Mouse (Mus musculus) gastrocnemius, adult 8-10 months (tissue): Measurements from ENCODE around the gene Cdk19. TPM values are rescaled to one million over a fixed set of nuclear protein-coding genes. Genes with fewer than 3 reads are reported as not detected.

Source experiments
- DNase-seq, 2 experiments: peaks; one replicate each; pipeline ENCODE4 v3.0.0; 2022; ENCODE audit warnings: low spot score in 2 of 2
- total RNA-seq, 4 experiments: library from RNA; stranded (reverse); gene quantifications; 2 replicates each; pipeline ENCODE4 v1.2.4; 2022

Gene Cdk19
- total RNA-seq, 4 experiments from 2014 or later: 6.8 to 35.5 (median 20.0) TPM

DNA sequence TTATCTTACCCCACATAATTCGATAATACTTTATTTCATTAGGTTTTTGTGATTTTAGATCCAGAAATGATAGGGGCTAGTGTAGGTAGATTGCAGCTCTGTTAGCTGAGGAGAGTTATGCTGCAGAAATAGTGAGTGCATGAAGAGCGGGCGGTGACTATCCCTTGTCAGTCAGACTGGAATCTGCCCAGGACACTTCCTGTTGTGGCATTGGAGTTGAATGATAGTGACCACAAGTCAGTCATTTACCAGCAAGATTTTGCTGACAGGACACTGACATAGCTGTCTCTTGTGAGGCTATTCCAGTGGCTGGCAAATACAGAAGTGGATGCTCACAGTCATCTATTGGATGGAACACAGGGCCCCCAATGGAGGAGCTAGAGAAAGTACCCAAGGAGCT lies 97.8 kb downstream of the Cdk19 start:
- no peak for DNase-seq

DNA sequence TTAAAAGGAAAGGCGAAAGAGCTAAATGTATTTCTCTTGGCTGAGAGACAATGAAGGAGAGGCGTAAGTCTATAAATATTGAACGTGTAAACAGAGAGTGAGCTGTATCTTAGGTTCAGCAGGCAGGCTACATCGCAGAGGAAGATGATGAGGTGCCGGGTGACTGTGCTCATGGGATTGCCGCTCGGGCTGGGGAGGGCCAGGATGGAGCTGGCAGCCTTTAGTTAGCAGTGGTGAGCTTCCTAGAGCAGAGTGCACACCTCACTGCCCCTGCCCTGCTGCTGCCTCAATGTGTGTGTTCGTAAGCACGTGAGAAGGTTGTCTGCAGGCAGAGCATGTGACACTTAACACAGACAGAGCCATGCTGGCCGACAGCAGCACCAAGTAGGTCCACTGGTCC lies 101.4 kb downstream of the Cdk19 start:
- no peak for DNase-seq

DNA sequence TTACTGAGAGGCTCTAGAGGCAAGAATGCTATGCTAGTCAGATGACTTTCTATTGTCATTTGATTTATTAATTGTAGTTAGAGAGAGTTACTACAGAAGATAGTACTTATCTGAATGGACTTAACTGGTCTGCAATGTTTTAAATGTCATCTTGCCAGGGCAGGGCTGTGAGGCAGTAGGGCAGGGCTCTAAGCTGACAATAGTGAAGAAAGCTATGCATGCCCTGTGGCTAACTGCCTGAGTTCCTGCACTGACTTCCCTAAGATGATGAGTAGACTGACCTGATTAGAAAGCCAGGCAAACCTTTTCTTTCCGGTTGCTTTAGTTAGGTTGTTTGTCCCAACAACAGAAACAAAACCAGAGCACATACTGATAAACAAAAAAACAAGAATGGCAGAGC lies 102.7 kb downstream of the Cdk19 start:
- no peak for DNase-seq

DNA sequence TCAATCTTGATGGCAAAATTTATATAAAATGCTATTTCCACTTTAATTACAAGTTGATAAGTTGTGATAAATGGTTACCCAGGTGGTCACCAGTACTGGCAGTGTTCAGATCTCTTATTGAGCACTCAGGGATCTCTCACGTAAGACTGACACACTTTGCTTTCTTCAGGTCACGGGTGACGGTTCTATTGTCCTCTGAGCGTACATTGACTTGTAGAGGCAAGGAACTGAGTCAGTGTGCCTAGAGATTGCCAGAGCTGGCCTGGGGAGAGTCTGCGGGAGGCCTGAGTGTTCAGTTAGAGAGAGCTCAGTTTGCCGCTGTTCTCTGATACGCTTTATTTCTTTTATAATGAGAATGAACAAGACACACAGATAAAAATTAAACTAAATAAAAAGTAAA lies 104.0 kb downstream of the Cdk19 start:
- no peak for DNase-seq

DNA sequence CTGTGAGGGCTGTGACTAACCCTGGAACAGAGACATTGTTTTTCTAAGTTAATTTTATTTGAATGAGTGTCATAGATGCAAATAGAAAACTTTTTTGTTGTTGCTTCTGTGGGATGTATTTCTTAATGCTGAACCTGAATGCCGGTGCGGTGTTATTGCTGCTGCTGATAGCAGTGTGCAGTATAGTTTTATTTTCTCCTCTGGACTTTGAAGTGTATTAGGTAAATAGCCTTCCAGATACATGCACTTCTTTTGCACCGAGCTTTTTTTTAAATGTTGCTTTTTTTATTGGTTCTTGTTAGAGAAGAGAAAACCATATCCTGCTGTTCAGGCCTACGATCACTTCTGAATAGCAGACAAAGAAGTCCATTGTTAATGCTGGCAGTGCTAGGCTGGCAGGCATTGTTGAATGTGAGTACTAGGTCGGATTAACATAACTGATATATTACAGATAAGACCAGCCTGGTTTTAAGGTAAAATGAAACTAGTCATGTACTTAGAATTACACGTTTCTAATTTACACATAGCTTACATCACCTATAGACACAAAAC lies 104.5 kb downstream of the Cdk19 start:
- no peak for DNase-seq

DNA sequence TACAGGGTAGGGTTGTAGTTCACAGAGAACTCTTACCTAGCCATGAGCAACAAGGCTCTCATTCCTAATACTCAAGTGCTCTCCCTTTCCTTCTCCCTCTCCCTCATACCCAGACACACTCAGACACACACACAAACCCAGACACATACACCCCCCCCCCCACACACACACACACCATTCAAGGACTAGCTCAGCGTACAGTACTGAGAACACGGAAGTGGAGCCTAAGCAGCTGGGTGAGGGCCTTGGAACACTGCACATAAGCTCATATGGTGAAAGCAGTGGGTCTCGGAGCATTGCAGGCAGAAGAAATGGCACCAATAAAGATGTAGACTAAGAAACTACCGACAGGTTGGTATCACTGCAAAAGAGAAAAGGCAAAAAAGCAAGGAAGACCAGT lies 105.2 kb downstream of the Cdk19 start:
- no peak for DNase-seq

DNA sequence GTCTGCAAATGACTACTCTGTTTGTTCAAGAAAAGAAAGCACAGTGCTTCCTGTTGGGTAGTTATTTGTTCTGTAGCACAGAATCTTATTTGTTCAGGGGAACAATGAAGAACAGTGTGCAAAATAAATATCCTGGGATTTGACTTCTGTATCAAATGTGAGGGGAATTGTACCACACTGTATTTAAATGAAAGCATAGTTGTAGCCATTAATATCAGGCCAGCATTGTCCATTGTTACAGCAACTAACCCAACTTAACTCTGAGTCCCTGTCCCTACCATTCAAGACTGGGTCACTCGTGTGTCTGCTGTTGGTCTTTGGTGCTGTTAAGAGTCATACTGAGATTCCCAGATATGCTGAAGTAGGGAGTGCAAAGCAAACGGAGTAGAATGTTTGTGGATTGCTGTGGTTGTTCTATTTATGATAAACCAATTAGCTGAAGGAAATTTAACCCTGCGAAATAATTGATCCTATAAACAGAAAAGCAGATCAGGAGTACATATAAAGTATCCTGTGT lies 106.8 kb downstream of the Cdk19 start:
- no peak for DNase-seq

DNA sequence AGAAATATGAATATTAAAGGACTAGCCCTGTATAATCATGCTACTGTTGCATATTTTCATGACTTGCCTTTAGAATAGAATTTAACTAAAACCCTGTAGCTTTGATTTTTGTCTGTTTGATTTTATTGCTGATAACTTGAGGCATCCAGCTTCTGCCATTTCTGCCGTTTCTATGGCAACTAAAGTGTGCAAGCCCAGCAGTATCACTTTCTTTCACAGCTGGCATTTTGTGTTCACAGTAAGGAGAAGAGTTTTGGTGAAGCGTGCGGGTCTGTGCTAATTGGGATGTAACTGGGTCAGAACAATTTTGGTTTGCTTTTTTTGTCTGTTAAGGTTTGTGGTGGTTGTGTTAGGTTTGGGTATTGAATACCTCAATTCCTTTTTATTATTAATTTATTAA lies 107.3 kb downstream of the Cdk19 start:
- no peak for DNase-seq

DNA sequence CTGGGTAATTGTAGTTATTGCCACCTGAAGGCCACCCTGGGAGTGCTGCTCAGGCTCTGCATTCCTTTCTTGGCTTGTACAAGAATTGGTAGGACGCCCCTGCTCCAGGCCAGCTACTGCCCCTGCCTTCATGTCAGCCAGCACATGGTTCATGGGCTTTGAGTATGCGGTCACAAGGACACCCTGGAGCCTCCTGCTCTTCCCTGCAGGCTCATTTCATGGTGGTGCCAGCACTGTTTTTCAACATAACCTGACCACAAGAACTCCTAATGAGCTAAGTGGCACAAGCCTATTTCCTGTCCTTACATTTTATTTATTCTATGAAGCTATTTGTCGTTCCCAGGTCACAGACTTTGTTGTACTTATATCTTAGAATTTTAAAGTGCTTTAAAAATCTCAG lies 107.9 kb downstream of the Cdk19 start:
- no peak for DNase-seq

DNA sequence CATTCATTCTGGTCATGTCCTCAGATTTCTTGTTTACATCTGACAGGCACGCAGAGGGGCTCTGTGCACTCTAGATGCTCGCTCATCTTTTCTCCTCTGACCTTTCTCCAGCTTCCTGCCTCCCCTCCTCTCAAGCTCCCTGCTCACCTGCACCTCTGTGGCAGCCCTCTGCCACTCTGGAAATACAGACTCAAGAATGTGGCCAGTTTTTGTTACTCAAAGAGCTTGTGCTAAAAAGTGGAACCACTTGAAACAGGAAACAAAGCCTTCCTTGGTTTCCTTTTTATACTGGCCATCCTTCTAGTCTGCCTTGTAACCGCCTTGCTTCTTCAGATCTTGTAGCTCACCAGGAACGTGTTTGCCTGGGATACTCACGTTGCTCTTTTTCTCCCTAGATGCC lies 108.6 kb downstream of the Cdk19 start:
- no peak for DNase-seq

DNA sequence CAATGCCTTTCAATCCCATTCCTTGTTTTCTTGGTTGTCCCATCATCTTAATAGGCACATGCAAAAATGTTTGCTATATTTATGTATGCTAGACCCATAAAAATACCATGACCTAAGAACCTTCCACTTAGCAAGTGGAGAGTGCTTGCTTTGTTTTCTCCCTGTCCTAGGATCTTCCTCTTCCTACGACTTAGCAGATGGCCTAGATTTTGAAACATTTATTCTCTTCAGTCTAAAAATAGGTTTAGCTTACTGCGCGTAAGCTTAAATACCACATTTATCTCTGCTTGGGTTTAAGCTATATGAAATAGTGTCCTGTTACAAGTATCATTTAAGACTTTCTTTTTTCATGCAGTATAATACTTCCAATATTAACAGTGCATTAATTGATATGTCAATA lies 109.1 kb downstream of the Cdk19 start:
- no peak for DNase-seq

DNA sequence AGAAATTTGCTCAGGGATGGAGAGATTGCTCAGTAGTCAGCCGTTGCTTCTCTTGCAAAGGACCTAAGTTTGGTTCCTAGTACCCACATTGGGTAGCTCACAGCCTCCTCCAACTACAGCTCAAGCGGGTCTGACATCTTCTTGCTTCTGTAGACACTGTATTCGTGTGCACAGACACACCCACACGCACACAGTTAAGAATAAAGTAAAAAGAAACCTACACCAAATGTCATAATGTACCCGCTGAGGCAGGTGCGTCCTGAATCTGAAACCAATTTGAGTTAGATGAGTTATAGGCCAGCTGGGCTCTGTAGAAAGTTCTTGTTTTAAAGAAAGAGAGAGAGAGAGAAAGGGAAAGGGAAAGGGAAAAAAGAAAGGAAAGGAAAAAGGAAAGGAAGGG lies 110.2 kb downstream of the Cdk19 start:
- no peak for DNase-seq

DNA sequence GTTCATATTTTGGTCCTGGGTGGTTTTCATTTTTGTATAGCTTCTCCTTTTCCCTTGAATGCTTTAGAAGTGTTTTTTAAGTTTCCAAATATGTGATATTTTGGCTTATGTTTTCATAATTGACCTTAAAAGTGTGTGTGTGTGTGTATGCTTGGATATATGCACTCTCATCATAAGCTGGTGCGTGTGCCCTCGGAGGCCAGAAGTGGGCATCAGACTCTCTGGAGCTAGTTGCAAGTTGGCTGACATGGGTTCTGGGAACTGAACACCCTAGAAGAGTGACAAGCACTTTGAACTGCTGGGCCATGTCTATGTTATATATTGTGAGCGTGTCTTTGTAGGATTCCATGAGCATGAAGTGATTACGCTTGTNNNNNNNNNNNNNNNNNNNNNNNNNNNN lies 110.8 kb downstream of the Cdk19 start:
- DNase-seq: no peak

DNA sequence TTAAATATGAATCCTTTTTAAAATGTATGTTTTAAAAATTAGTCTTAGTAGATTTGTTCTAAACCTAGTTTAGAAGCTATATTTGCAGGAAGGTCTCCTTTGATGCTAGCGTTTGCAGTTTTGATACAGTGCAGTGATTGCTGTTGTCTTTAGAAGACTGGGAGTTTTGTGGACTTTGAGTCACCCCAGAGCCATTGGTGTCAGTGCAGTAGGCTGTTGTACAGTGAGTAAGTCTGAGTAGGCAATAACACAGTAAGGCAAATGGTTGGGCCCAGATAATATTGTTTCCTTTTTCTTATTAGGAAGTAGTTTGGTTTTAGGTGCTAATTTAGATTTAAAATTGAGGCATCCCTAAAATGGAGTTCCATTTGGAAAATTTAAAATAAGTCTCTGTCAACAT lies 117.8 kb downstream of the Cdk19 start:
- DNase-seq: no peak

DNA sequence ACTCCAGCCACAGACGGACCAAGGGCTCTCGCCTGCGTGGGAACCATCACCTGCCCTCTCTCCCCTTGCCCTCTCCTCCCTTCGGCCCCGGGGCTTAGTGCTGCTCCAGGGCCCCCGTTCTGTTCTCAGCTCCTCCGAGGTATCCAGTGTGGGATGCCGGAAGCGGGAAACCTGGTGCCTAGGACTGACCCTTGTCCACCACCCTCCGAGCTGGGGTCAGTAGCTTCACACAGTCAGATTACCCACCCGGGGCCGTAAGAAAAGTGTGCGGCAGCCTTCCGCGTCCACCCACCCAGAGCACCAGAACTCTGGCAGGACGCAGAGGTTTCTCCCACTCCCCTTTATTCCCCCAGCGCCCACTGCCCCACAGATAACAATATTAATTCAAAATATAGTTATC lies 119.8 kb downstream of the Cdk19 start:
- DNase-seq: no peak

DNA sequence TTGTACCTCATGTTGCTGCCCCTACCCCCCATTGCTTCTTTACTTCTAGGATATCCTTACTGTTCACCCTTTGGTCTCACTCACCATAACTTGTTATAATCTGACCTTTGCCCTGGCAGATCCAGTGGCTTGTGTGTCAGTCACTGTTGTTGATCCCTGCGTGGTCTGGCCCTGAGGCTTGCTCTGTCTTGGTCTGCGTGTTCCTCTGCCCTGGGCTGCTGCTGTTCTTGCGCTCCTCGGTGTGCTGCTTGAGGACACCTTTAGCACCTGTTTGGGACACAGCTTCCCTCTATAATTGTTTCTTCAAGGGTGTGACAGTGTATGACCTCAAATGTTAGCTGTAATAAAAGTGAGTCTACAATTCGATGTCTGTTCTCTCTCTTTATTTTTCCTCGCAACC lies 122.0 kb downstream of the Cdk19 start:
- DNase-seq: no peak

DNA sequence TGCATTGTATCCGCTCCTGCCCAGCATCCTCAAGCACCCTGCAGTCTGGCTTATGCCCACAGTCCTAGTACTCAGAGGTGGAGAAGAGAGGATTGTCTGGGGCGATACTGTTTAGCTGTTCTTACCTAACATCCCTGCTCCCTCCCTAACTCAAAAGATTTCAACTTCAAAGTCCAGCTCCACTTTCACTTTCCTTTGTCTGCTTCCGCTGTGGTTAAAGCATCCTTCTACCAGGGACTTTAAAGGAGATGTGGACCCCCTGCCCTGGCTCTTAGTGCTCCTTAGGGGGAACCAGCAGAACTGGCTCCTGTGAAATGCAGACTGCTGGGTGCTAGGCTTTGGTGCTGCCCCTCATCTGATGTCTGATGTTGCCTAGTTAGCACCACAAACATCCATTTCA lies 122.9 kb downstream of the Cdk19 start:
- DNase-seq: no peak

DNA sequence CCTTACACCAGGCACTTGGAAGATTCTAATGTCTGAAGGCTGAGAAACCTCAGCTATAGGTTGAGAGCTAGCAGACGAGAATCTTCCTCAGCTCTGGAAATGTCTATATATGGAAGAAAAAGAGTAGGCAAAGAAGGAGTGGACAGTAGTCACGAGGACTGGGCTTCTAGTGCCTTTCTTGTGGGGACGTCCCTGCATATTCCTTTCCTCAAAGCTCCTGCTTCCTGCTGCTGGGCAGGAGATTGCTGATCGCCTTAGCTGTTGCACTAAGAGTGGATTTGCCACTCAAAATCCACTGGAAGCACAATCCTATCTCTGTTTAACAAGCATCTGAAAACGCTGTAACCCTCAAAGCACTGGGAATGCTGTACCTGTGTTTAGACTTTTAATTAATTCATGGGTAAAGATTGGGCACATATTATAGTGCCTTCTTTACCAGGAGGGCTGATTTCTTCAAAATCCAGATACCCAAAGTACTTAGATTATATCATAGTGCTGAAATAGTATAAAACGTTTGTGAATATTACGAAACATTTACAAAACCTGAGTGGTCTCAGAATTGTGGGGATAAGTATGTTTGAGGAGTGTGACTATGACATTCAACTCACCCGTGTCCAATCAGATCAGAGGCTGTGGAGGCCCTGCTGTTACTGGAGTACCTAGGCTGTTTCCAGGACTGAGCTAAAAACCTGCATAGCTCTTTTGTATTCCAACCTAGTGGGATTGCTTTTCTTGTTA lies 128.0 kb downstream of the Cdk19 start:
- DNase-seq: no peak

DNA sequence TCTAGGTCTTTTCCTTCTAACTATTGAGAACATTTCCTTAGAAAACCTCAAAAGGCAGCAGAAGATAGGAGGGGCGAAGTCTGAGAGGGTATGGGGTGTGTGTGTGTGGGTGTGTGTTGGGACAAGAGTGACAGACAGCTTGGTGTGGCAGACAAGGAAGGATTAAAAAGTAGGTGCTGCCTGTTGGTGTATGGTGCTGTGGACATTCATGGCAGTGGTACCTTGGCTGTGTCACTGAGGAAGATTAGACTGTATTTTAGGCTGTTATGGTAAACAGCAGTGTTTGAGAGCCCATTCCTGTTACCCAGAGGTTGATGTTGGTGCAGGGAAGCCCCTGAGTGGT lies 128.5 kb downstream of the Cdk19 start:
- no peak for DNase-seq

DNA sequence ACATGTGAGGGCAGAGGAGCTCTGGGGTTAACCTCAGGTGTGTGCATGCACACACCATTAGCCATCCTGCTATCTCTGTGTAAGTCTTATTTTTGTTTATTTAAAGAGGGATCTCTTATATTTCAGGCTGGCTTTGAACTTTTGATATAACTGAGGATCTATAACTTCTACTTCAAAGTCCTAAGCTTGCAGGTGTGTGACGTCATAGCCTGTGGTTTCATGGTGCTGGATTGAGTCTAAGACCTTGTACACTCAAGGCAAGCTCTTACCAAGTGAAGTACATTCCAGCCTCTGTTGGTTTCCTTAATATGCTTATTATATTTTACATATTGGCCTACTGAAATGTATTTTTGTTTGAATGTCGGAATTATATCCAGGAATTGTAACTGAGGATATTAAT lies 129.8 kb downstream of the Cdk19 start:
- DNase-seq: no peak

DNA sequence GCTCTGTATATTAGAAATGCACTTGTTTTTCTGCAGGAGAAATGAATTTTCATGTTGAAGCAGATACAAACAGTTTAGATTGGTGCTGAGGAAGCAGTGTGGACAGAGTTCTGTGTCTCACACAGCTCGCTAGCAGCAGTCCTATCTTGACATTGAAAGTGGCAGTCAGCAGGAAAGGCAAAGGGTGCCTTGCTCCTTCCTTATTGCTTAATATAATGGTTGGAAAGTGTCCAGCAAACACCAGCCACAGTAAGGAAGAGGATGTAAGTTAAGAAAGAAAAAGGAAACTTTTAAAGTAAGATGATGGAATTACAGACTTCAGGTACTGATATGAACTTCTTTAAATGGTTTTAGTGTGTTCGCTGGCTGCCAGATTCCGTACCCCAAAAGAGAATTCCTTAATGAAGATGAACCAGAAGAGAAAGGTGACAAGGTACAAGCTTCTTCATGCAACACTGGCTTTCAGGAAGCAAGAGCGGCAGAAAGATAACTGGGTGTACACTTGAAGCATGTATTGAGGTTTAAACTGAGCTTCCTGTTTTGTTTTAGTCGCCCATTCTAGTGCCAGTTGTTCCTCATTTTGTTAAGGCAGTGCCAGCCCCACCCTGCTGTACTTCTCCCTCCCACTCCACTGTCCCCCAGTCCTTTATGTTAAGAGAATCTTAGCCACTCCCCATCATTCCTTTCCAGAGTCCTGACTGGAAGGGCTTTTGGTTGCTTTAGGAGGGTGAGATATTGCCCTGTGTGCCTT lies 137.3 kb downstream of the Cdk19 start:
- DNase-seq: no peak

DNA sequence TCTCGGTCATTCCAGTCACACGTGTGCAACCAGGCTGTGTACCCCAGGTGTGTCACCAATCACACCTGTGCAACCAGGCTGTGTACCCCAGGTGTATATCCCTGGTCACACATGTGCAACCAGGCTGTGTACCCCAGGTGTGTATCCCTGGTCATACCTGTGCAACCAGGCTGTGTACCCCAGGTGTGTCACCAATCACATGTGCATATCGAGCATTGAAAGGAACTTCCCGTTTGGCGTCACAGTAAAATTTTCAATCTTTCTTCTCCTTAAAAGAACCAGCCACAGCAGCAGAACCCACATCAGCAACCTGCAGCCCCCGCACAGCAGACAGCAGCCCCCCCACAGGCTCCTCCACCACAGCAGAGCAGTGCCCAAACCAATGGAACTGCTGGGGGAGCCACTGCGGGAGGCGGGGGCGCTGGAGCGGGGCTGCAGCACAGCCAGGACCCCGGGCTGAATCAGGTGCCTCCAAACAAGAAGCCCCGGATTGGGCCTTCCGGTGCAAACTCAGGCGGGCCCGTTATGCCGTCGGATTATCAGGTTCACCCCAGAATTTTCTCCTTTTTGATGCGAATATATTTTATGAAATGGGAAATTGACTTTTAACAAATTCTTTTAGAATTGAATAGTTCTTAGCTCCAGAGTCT lies 138.2 kb downstream of the Cdk19 start:
- no peak for DNase-seq
